ENCODE assay signal across 9 mouse cellular contexts in genomic region chr8:34392981-34393828, GRCm38 (mm10).
A peak's percentile ranks its signal among the peaks of the same experiment; 100 is the strongest.
DNase-seq lines count a peak whose midpoint lies in the region; ATAC-seq and TF ChIP-seq lines count a peak whose summit lies in the region.
"Had no signal": no experiment of that assay in that cellular context is flagged by ENCODE, and none has a peak within 500 bp of the region (broad histone marks: within the 10 kb centered on the region; RNA-seq: fewer than 3 reads in every experiment).

No protein-coding gene starts in this region.

- no peak overlapping the region for H3K4me3 ChIP-seq in cortical plate, adult 2 months (ENCODE audit: insufficient read depth, low read length)
- no peak overlapping the region for H3K4me3 ChIP-seq in hindbrain, postnatal 0 days (ENCODE audit: low read length)
- no peak overlapping the region for H3K4me3 ChIP-seq in limb, embryonic 14.5 days (replicated peaks; ENCODE audit: low read length)
- H3K4me3 ChIP-seq in intestine, postnatal 0 days (ENCODE audit: low read depth, low read length), result no peak overlapping the region

- H3K27me3 ChIP-seq in hindbrain, postnatal 0 days (ENCODE audit: insufficient read depth, low read length), result no peaks in the 10 kb centered on the region
- no peaks in the 10 kb centered on the region for H3K27me3 ChIP-seq in limb, embryonic 14.5 days (ENCODE audit: control insufficient read depth, insufficient read depth, low read length)
- no peaks in the 10 kb centered on the region for H3K27me3 ChIP-seq in intestine, postnatal 0 days (replicated peaks; ENCODE audit: control insufficient read depth, insufficient read depth, low read length)
- H3K27me3 ChIP-seq: Patski had no signal

- no peaks in the 10 kb centered on the region for H3K9me3 ChIP-seq in hindbrain, postnatal 0 days (ENCODE audit: low read length)
- no peaks in the 10 kb centered on the region for H3K9me3 ChIP-seq in limb, embryonic 14.5 days (ENCODE audit: control insufficient read depth, low read length)
- no peaks in the 10 kb centered on the region for H3K9me3 ChIP-seq in intestine, postnatal 0 days (ENCODE audit: control insufficient read depth)

- H3K9ac ChIP-seq in hindbrain, postnatal 0 days (replicated peaks; ENCODE audit: low read length), result no peak overlapping the region
- H3K9ac ChIP-seq in limb, embryonic 14.5 days (ENCODE audit: low read depth, low read length, severe bottlenecking), result no peak overlapping the region
- H3K9ac ChIP-seq in intestine, postnatal 0 days (ENCODE audit: low read depth, low read length), result no peak overlapping the region

- ATAC-seq in hindbrain, postnatal 0 days, result peak; percentile 22; the same call in 1 of the 2 replicates
- ATAC-seq in limb, embryonic 14.5 days (ENCODE audit: low FRiP score, low read depth), result 0 out of 2 replicates have a peak, but pooled peaks have one; percentile 38
- ATAC-seq in intestine, postnatal 0 days, result no peak
- ATAC-seq: Patski had no signal

- TF ChIP-seq POLR2A in cortical plate, adult 2 months (IDR thresholded peaks at IDR 0.05; ENCODE audit: extremely low read depth, insufficient read depth, low read length), result no peak
- TF ChIP-seq POLR2A in limb, embryonic 14.5 days (IDR thresholded peaks at IDR 0.05; ENCODE audit: borderline replicate concordance, extremely low read depth, insufficient read depth, insufficient read length), result no peak

- peak overlapping the region; percentile 91 for H3K27ac ChIP-seq in cortical plate, adult 2 months (ENCODE audit: insufficient read depth, low read length)
- no peak overlapping the region; the same call in 1 of the 2 replicates for H3K27ac ChIP-seq in hindbrain, postnatal 0 days
- no peak overlapping the region; the same call in 1 of the 2 replicates for H3K27ac ChIP-seq in limb, embryonic 14.5 days (replicated peaks; ENCODE audit: low read depth, low read length)
- H3K27ac ChIP-seq in intestine, postnatal 0 days (ENCODE audit: low read depth, low read length), result no peak overlapping the region

- DNase-seq in cerebellum, adult 11-12 months, result peak; percentile 81
- peak; percentile 58 for DNase-seq in hindbrain, postnatal 0 days (ENCODE audit: low spot score)
- no peak for DNase-seq in limb, embryonic 14.5 days (ENCODE audit: low spot score)
- no peak for DNase-seq in thymus, postnatal 4 days
- no peak for DNase-seq in adrenal gland, postnatal 36 days
- no peak for DNase-seq in adipocyte (ENCODE audit: low spot score)

- no peaks in the 10 kb centered on the region for H3K36me3 ChIP-seq in hindbrain, postnatal 0 days (ENCODE audit: insufficient read depth, low read length)
- H3K36me3 ChIP-seq in limb, embryonic 14.5 days (ENCODE audit: control insufficient read depth, insufficient read depth, low read length), result no peaks in the 10 kb centered on the region
- H3K36me3 ChIP-seq in intestine, postnatal 0 days (ENCODE audit: control insufficient read depth, insufficient read depth), result no peaks in the 10 kb centered on the region

- 61% methylated on average over 15 of the region's 15 CpGs for WGBS in hindbrain, postnatal 0 days
- 67% methylated on average over 15 of the region's 15 CpGs for WGBS in limb, embryonic 14.5 days
- WGBS in intestine, postnatal 0 days, result 89% methylated on average over 15 of the region's 15 CpGs

- H3K4me1 ChIP-seq in cortical plate, adult 2 months (ENCODE audit: control insufficient read depth, insufficient read depth, low read length), result peaks cover 9% of the 10 kb centered on the region; the same call in 1 of the 2 replicates
- H3K4me1 ChIP-seq in hindbrain, postnatal 0 days (ENCODE audit: insufficient read depth, low read length), result peaks cover 9% of the 10 kb centered on the region; the same call in 1 of the 2 replicates
- peaks cover 15% of the 10 kb centered on the region for H3K4me1 ChIP-seq in limb, embryonic 14.5 days (ENCODE audit: control insufficient read depth, insufficient read depth, low read length)
- H3K4me1 ChIP-seq in intestine, postnatal 0 days (replicated peaks; ENCODE audit: control insufficient read depth, insufficient read depth, low read length), result no peaks in the 10 kb centered on the region

- no peak overlapping the region for H3K4me2 ChIP-seq in hindbrain, postnatal 0 days (ENCODE audit: low read depth, low read length)
- peak overlapping the region; percentile 13; the same call in 1 of the 2 replicates for H3K4me2 ChIP-seq in limb, embryonic 14.5 days (replicated peaks; ENCODE audit: low read depth, low read length, severe bottlenecking)
- H3K4me2 ChIP-seq in intestine, postnatal 0 days (replicated peaks; ENCODE audit: low read depth), result no peak overlapping the region

- TF ChIP-seq CTCF in cortical plate, adult 2 months (IDR thresholded peaks at IDR 0.05; ENCODE audit: extremely low read depth, insufficient read depth, low read length), result no peak
- TF ChIP-seq CTCF in hindbrain, postnatal 0 days (IDR thresholded peaks at IDR 0.05; ENCODE audit: low read depth), result no peak
- TF ChIP-seq CTCF in intestine, postnatal 0 days (IDR thresholded peaks at IDR 0.05; ENCODE audit: low read depth), result no peak

Comparison
In these comparisons a context has a peak if more than half of its experiments do, and no peak if none do; other contexts are left out.
1. DNase-seq: peak in cerebellum, adult 11-12 months (single experiment) and hindbrain, postnatal 0 days (single experiment); none in limb, embryonic 14.5 days (single experiment), thymus, postnatal 4 days (single experiment), adrenal gland, postnatal 36 days (0 of 2) and adipocyte (single experiment).